Mouse (Mus musculus): ENCODE measurements around the gene Brdt. TPM values are rescaled to one million over a fixed set of nuclear protein-coding genes. Genes with fewer than 3 reads are reported as not detected.
"Not testable (repeated sequence)": the region's sequence is repeated elsewhere in the genome, so short reads cannot be mapped to it uniquely, and the experiment has no call there.

The Brdt gene
- total RNA-seq, 2 experiments from 2014 or later = 2.3 to 2.4 TPM

- DNase-seq = peak; percentile 33 to 48
These were observed 10.3 kb upstream of the Brdt start for GRCm38 (mm10) chr5:107320703-107321102.

- DNase-seq = no peak
These were observed 9.4 kb downstream of the Brdt start for GRCm38 (mm10) chr5:107340404-107340803.

DNA sequence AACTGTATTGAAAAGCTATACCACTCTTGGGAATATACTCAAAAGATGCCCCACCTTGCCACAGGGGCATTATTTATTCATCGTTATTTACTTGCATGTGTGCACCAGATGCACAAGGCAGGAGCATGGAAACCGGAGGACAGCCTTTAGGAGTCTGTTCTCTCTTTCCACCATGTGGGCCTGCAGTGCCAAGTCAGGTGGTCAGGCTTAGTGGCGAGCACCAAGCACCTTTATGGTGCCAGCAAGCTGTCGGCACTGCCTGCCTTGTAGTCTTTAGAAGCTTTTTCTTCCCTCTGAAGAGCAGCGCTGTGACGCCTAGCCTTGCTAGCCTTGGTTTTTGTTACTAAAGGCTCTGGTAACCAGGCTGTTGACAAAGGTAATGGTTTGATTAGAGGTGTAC is 11.9 kb downstream of the Brdt start:
- no peak for DNase-seq

- DNase-seq = peak in 1 of 2 experiments; percentile 12
These were observed 15.3 kb downstream of the Brdt start for GRCm38 (mm10) chr5:107346214-107346613.

- no peak for DNase-seq
These were observed 21.6 kb downstream of the Brdt start for GRCm38 (mm10) chr5:107352566-107352965.

DNA sequence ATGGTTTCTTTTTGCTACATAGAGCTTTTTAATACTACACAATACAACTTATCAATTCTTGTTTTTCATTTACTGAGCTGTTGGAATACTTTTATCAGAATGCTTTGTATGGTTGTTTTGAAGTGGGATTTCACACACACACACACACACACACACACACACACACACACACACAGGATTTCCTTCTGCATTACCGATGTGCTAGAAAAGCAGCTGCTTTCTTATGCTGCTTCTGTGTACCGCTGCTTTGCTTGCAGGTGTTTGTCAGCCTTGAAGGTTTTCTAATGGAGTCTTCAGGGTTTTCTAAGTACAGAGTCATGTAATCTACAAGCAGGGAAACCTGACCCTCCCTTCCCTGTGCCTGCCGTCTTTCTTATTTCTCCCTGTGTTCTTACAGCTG is 23.0 kb downstream of the Brdt start:
- DNase-seq = no peak

- DNase-seq = peak in 1 of 2 experiments; percentile 43
These were observed 24.8 kb downstream of the Brdt start for GRCm38 (mm10) chr5:107355801-107356200.

DNA sequence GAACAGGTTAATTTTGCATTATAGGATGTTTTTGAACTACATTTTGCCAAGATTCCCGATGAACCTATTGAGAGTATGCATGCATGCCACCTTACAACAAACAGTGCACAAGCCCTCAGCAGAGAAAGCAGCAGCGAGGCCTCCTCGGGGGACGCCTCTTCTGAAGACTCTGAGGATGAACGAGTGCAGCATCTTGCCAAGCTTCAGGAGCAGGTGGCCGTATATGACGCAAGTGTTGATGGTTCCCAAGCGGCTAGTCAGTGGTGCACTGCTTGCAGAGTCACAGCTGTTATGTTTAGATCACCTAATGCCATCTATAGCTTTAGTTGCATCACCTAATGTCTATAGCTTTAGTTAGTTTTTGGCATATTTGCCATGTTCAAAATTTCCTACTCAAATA is 26.8 kb downstream of the Brdt start:
- DNase-seq = no peak

DNA sequence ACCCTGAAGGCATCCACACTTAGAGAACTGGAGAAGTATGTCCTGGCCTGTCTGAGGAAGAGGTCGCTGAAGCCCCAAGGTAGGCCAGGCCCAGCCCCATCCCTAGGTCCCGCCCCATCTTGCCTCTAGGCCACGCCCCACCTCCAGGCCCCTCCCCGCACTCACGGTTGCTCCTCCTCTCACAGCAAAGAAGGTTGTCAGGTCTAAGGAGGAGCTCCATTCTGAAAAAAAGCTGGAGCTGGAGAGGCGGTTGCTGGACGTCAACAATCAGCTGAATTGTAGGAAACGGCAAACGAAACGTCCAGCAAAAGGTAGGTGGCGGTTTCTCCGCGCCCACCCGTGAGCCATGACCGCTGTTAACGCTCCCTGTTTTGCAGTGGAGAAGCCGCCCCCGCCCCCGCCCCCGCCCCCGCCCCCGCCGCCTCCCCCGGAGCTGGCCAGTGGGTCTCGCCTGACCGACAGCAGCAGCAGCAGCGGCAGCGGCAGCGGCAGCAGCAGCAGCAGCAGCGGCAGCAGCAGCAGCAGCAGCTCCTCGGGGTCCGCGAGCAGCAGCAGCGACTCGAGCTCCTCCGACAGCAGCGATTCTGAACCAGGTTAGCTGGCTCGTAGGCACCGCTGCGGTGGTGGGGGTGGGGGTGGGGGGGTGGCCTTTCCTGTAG is 28.6 kb downstream of the Brdt start:
- peak; percentile 92 to 95 for DNase-seq

DNA sequence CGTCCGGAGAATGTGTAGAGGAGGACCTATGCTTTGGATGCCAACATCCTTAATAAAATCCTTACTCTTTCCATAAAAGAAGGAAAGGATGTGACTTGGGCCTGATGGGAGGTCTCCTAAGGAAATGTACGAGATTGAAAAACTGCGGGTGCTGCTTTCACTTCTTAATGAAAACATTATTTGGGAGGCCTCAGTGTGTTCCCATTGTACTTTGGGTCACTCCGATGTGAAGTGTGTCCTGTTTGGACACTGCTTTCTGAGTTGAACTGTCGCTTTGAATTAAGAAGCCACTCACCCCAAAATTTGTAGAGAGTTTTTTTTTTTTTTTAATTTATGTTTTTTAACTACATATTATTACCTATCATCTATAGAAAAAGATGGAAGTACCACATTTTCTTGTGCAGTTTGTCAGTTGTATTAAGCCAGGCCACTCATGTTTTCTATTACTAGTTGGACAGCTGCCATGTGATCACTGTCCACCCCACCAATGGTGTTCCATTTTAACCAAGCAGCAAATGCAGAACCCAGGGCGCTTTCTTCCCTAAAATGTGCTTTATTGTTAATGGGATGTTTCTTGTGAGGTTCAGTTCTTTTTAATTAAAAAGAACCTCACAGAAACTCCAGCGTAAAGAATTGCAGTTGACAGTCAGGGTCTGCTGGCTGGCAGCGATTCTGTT is 29.2 kb downstream of the Brdt start:
- peak in 1 of 2 experiments; percentile 3 for DNase-seq

- DNase-seq = no peak
These were observed 39.1 kb downstream of the Brdt start for GRCm38 (mm10) chr5:107370040-107370439.

DNA sequence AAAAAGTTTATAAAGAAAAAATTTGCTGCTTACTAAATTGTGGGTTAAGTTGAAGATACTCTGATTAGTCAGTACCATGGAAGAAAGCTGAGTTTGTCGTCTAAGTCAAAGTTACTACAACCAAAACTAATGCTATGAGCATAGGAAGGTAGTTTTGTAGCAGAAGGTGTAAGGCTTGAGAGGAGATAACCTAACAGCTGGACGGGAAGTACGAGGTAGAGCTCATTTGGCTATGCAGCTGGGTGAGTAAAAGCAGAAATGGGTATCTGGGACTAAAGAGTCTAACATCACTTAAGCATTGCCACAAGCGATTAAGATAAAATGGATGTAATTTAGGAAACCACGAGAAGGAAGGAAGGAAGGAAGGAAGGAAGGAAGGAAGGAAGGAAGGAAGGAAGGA is 40.4 kb downstream of the Brdt start:
- DNase-seq = no peak

- no peak for DNase-seq
These were observed 42.3 kb downstream of the Brdt start for GRCm38 (mm10) chr5:107373256-107373655.

- not testable (repeated sequence) for DNase-seq
These were observed 55.5 kb downstream of the Brdt start for GRCm38 (mm10) chr5:107386448-107386847.

DNA sequence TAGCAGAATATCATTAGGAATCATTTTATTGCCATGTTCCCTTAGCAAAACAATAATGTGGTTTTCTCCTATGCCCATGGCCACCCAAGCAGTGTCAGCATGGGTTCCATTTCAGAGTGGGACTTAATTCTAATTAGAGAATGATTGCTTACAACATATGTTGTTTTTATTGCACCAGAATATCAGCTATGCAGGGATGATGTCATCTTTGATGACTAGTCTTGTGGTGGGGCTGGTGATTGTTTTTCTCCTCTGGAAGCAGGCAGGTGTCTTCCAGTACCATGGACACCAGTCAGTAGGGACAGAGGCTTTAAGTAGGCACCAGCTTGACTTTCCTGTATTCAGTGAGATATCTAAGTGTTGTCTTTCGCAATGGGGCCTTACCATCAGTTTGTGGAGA is 56.8 kb downstream of the Brdt start:
- no peak for DNase-seq

DNA sequence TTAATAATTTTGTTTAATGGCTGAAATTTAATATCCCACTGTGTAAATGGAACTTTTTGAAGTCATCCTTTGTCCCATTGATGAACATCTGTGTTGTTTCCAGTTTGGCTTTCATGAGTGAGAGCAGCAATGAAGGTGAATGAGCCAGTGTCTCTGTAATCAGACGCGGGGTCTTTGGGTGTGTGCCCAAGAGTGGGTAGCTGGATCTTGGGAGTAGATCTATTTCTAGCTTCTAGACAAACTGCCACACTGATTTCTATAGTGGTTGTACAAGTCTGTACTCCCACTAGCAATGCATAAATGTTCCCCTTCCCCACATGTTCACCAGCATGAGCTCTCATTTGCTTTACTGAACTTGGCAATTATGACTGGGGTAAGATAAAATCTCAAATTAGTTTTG is 58.4 kb downstream of the Brdt start:
- no peak for DNase-seq

- DNase-seq = no peak
These were observed 63.5 kb downstream of the Brdt start for GRCm38 (mm10) chr5:107394437-107394836.

DNA sequence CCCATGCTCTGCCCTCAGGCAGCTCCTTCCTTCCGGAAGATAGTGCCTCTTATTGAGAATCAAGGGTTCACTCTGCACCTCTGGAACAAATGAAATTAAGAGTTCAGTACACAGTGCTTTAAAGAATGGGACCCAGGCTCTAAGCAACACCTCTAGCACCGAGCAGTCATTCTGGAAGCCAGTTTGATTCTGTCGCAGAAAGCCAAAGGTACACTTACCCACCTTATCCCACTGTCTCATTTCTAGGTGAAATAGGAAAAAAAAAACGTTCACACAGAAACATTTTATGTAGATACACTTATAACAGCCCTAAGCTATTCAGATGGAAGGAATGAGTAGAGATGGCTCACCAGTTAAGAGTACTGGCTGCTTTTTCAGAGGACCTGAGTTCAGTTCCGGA is 71.5 kb downstream of the Brdt start, which contains the start of gene Ephx4:
Gene Ephx4 (plus strand): TSS at position 301 of the 400 bp plus-strand sequence.
- DNase-seq = no peak

DNA sequence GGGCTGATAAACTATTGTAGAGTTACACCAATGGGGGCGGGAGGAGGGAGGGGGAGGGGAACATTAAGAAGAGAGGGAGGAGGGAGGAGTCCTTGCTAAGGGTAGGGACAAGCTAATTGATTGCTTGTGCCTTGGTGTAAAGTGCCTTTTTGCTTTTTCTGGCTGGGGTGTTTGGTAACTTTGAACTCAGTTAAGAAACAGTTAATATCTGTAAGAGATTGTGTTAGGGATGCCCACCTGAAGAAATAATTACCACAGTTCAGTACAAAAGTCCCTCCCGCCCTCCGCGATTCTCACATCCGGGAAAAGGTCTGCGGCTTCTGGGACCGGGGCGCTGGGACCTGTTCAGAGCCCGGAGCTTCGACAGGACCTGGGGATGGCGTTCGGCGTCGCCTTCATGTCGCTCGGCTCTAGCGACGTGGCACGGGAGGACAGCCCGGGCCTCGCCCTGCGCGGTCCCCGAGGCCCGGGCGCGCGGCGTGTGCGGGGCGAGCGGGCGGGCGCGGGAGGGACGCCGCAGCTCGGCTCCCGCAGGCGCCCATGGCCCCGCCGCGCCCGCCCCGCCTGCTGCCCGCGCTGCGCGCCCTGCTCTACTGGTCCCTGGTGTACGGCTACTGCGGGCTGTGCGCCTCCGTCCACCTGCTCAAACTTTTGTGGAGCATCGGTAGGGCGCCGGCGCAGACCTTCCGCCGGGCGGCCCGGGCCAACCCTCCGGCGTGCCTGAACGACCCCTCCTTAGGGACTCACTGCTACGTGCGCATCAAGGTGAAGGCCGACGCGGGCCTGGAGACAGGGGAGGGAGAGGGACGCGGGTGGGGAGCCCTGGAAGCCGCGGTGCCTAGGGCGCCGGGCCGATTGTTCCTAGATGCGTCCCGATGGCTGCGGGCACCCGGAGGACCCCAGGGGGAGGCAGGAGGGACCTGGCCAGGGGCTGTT is 72.3 kb downstream of the Brdt start:
- DNase-seq = peak; percentile 20 to 40

- no peak for DNase-seq
These were observed 73.2 kb downstream of the Brdt start for GRCm38 (mm10) chr5:107403947-107404684.

DNA sequence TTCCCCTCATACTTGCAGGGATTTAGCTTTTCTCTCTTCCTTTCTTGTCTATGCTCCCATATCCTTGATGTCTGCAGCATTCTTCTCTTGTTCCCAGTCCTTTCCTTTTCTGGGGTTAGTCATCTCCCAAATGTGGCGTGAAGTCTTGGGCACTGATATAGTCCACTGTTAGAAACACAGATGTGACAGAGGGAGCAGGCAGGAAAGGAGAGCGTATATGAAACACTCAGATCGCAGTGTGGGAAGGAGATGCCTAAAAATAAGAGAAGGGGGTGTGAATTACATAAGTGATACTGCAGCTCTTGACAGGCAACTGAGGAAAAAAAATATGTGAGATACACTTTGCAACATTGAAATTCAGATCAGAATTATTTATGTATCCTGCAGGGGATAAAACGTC is 74.4 kb downstream of the Brdt start:
- DNase-seq = no peak

DNA sequence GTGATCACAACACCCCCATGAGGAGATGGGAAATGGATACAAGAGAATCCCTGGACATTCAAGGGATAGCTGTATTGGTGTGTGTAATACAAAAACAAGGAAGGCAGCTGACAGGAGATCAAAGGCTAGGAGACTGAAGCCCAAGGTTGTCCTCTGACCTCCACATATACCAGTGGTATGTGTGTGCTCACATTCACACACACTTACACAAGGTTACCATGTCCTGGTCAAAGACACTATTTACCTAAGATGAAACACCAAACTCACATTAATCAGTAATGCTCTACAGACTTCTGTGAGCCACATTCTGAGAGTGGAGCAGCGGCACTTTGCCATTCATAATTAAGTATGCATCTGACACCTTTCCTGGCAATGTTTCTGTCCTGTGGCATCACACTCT is 79.3 kb downstream of the Brdt start:
- DNase-seq = no peak
